Mouse (Mus musculus) lung, embryonic 14.5 days (tissue): ENCODE results near the gene Uhrf1bp1. TPM values are rescaled to one million over a fixed set of nuclear protein-coding genes. Genes with fewer than 3 reads are reported as not detected.

Experiments
- ATAC-seq: fragments of 200-750 bp; cut with Nextera tagmentation; 2 replicates; pipeline ENCODE4 v1.8.0; 2017; ENCODE audit warnings: mild to moderate bottlenecking, moderate TSS enrichment, moderate library complexity; ENCODE audit not compliant: insufficient read depth
- DNase-seq: peaks from one replicate; pipeline ENCODE4 v3.0.0-alpha.2; 2015
- H3K27ac ChIP-seq: fragments of 300-500 bp; sonication (generic); 2 replicates; pipeline ENCODE4 v1.5.1; 2014; ENCODE audit warnings: low read depth, mild to moderate bottlenecking, moderate library complexity
- H3K27me3 ChIP-seq: fragments of 300-500 bp; sonication (generic); 2 replicates; pipeline ENCODE4 v1.6.1; 2014; ENCODE audit warnings: low read length, control low read depth; ENCODE audit not compliant: insufficient read depth
- H3K36me3 ChIP-seq: fragments of 300-500 bp; sonication (generic); 2 replicates; pipeline ENCODE4 v1.6.1; 2014; ENCODE audit warnings: control low read depth; ENCODE audit not compliant: insufficient read depth
- H3K4me1 ChIP-seq: fragments of 300-500 bp; sonication (generic); 2 replicates; pipeline ENCODE4 v1.6.1; 2014; ENCODE audit warnings: antibody characterized with exemption, control low read depth; ENCODE audit not compliant: insufficient read depth
- H3K4me2 ChIP-seq: fragments of 300-500 bp; sonication (generic); 2 replicates; pipeline ENCODE4 v1.6.1; 2014; ENCODE audit warnings: mild to moderate bottlenecking
- H3K4me3 ChIP-seq: fragments of 300-500 bp; sonication (generic); 2 replicates; pipeline ENCODE4 v1.5.1; 2014; ENCODE audit warnings: low read depth, low read length
- H3K9ac ChIP-seq: fragments of 300-500 bp; sonication (generic); 2 replicates; pipeline ENCODE4 v1.6.1; 2014
- H3K9me3 ChIP-seq: fragments of 300-500 bp; sonication (generic); 2 replicates; pipeline ENCODE4 v1.6.1; 2016; ENCODE audit warnings: low read depth, low read length, control low read depth
- CTCF ChIP-seq: IDR thresholded peaks from 2 replicates; pipeline ENCODE4 v1.5.1; 2016; ENCODE audit warnings: antibody characterized with exemption, low read depth
- WGBS: fragments of 180-500 bp; shearing (Covaris S2); extraction: QIAGEN DNeasy Blood & Tissue Kit; methylation state at CpG from one replicate; pipeline ENCODE4 v1.1.7; 2014; 5-methylcytosine and 5-hydroxymethylcytosine counted together
- polyA plus RNA-seq: library from polyadenylated mRNA; unstranded; fragments of >200 nt; fragmentation: Nextera tagmentation; extraction: Ambion mirVana; gene quantifications from 2 replicates; pipeline ENCODE4 v1.2.1, GENCODE M21; 2014

Uhrf1bp1 gene
- polyA plus RNA-seq, 1 experiment from 2014 or later: 8.0 TPM

- peak; percentile 62; the same call in 1 of the 2 replicates for ATAC-seq
- DNase-seq: peak; percentile 67
- H3K9me3 ChIP-seq: no peaks in the 10 kb centered on the region
- 0 out of 2 replicates have a peak, but pooled peaks cover 3% of the 10 kb centered on the region for H3K4me1 ChIP-seq
- no peak overlapping the region for H3K9ac ChIP-seq
- H3K4me3 ChIP-seq: no peak overlapping the region
- no peak for TF ChIP-seq CTCF
- no peaks in the 10 kb centered on the region for H3K27me3 ChIP-seq
- peak overlapping the region; percentile 42; the same call in 1 of the 2 replicates for H3K27ac ChIP-seq
- H3K4me2 ChIP-seq: no peak overlapping the region
- 43% methylated on average over 4 of the region's 4 CpGs for WGBS
- peaks cover 11% of the 10 kb centered on the region; the same call in 1 of the 2 replicates for H3K36me3 ChIP-seq
Measured at GRCm38 (mm10) chr17:27916366-27916765, 60.1 kb downstream of the Uhrf1bp1 start.

DNA sequence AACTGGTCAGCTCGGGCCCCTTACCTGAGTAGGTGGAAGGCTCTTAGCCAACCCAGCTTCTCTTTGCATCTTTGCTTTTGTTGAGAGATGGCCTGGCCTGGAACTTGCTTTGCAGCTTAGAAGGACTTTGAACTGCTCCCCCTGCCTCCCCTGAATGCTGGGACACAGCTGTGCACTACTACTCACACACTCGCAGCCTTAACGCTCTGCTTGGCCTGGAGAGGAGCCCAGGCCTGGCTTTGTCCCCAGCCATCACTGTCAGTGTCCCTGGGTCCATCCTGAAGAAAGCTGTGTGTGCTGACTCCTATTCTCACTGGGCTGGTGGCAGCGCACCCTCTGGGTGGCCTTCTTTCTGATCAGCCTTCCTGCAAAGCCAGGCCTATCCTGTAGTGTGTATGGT is 64.4 kb downstream of the Uhrf1bp1 start:
- peak; percentile 36; the same call in 1 of the 2 replicates for ATAC-seq
- 0 out of 2 replicates have a peak overlapping the region, but pooled peaks have one; percentile 32 for H3K27ac ChIP-seq
- H3K27me3 ChIP-seq: no peaks in the 10 kb centered on the region
- H3K4me2 ChIP-seq: no peak overlapping the region
- H3K9ac ChIP-seq: no peak overlapping the region
- DNase-seq: peak; percentile 73
- TF ChIP-seq CTCF: no peak
- peaks cover 20% of the 10 kb centered on the region for H3K4me1 ChIP-seq
- WGBS: 62% methylated on average over 4 of the region's 4 CpGs
- no peak overlapping the region for H3K4me3 ChIP-seq
- no peaks in the 10 kb centered on the region for H3K36me3 ChIP-seq
- no peaks in the 10 kb centered on the region for H3K9me3 ChIP-seq

DNA sequence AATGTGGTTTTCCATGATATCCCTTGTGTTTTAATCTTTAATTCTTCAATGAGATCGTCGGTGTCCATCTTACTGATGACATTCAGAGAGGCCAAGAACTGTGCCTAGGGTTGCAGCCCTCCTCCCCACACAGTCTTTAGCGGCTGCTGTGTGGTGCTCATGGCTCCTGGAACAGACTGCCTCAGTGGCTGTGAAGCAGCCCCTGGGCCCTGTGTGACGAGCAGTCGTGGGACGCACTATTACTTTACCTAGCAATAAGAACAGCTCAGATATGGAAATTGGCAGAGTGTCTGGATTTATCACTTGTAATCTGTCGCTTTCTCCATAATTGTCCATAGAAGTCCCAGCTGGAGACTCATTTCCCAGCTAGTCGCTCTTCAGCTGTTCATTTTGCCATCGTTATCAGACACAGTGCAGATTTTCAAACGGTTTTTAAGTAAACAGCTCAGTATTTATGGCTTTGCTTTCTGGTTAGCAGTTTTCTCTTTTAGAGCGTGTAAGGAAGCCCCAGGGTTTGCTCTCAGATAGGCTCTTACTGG is 66.0 kb downstream of the Uhrf1bp1 start:
- no peak for TF ChIP-seq CTCF
- Histone ChIP-seq H3K4me3 (no peak overlapping the region), H3K9me3 (no peaks in the 10 kb centered on the region), H3K4me2 (no peak overlapping the region), H3K27me3 (no peaks in the 10 kb centered on the region), H3K36me3 (no peaks in the 10 kb centered on the region), H3K27ac (no peak overlapping the region), H3K9ac (no peak overlapping the region), H3K4me1 (peaks cover 25% of the 10 kb centered on the region)
- no peak for ATAC-seq
- DNase-seq: peak; percentile 76
- WGBS: 47% methylated on average over 11 of the region's 11 CpGs

DNA sequence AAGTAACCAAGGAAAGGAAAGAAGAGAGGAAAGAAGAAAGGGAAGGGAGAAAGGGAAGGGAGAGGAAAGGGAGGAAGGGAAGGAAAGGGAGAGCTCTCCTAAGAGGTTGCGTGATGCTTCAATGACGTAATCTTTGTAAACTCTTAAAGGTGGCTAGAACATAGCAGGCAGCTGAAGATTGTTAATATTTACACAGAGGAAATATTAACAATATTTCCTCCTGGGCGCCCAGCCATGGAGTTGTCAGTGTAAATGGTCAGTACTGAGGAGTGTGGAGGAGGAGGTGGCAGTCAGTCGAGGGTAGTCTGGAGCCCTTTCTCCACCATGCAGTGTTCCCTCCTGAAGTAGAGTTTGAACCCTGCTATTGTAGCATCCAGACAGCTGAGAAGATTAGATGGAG is 68.8 kb downstream of the Uhrf1bp1 start:
- DNase-seq (peak; percentile 90), ATAC-seq (peak; percentile 87)
- Histone ChIP-seq H3K27me3 (no peaks in the 10 kb centered on the region), H3K9ac (no peak overlapping the region), H3K9me3 (no peaks in the 10 kb centered on the region), H3K36me3 (no peaks in the 10 kb centered on the region), H3K4me3 (no peak overlapping the region), H3K4me1 (peaks cover 25% of the 10 kb centered on the region), H3K27ac (peak overlapping the region; percentile 77), H3K4me2 (no peak overlapping the region)
- 12% methylated on average over 4 of the region's 4 CpGs for WGBS
- TF ChIP-seq CTCF: no peak

DNA sequence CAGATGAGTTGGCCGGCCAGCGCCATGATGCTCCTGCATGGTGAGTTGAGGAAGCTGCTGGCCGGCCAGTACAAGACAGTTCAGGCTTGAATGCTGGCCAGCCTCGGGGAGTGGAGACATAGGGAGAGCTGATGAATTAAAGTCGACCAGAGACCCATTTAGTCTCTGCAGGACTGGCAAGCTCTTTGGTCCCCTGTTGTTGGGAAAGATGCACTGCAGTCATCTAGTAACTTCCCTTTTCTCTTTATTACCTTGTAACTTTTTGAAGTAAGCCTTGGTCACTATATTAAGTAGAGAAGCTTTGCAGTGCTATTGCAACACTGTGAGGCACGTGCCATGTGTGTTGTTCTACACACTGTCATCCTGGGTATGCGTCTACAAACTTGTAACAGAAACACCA is 69.3 kb downstream of the Uhrf1bp1 start:
- H3K36me3 ChIP-seq: no peaks in the 10 kb centered on the region
- no peaks in the 10 kb centered on the region for H3K9me3 ChIP-seq
- no peaks in the 10 kb centered on the region for H3K27me3 ChIP-seq
- no peak overlapping the region for H3K4me2 ChIP-seq
- no peak overlapping the region for H3K4me3 ChIP-seq
- peak overlapping the region; percentile 77 for H3K27ac ChIP-seq
- peak; percentile 80 for DNase-seq
- peak; percentile 70 for ATAC-seq
- H3K9ac ChIP-seq: no peak overlapping the region
- peak; percentile 34; the same call in 1 of the 2 replicates for TF ChIP-seq CTCF
- WGBS: 52% methylated on average over 7 of the region's 7 CpGs
- peaks cover 22% of the 10 kb centered on the region for H3K4me1 ChIP-seq

DNA sequence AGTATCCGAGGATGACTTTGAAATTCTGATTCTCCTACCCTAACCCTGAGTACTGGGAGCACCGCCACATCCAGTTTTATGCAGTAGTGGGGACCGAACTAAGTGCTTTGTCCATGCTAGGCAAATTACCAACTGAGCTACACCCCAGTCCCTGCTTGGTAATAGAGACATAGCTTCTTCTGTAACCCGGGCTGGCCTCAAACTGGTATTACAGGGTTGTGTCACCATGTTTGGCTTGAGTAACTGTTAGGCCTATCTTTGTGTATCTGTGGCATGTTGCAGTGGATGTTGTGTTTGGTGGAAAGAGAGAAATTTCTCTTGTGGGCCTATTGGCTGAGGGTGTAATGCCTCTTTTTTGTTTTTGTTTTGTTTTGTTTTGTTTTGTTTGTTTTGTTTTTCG is 74.0 kb downstream of the Uhrf1bp1 start:
- Histone ChIP-seq H3K4me2 (no peak overlapping the region), H3K4me3 (no peak overlapping the region), H3K36me3 (no peaks in the 10 kb centered on the region), H3K9ac (no peak overlapping the region), H3K27ac (no peak overlapping the region), H3K4me1 (peaks cover 9% of the 10 kb centered on the region), H3K9me3 (no peaks in the 10 kb centered on the region), H3K27me3 (no peaks in the 10 kb centered on the region)
- DNase-seq (no peak), ATAC-seq (no peak)
- WGBS: 87% methylated on average over 5 of the region's 5 CpGs
- TF ChIP-seq CTCF: no peak

DNA sequence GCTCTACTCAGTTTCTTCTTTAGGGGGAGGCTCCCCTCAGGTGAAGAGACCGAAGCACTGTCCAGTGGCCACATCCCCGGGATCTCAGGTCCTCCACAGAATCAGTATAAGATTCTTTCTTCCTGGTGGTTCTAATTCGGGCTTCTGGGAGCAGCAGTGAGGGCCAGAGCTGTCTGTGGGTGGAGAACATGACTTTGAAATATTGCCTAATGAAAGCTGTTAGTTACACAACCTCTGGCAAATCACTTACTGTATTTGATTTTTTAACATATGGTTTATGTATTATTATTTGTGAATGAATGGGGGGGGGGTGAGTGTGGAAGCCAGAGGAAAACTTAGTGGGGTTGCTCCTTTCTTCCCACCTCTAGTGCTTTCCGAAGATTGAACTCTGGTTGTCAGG is 75.6 kb downstream of the Uhrf1bp1 start:
- Histone ChIP-seq H3K4me1 (peaks cover 2% of the 10 kb centered on the region; the same call in 1 of the 2 replicates), H3K27ac (no peak overlapping the region), H3K9ac (no peak overlapping the region), H3K4me3 (no peak overlapping the region), H3K27me3 (no peaks in the 10 kb centered on the region), H3K36me3 (no peaks in the 10 kb centered on the region), H3K4me2 (no peak overlapping the region), H3K9me3 (no peaks in the 10 kb centered on the region)
- ATAC-seq (no peak), DNase-seq (no peak)
- WGBS: 70% methylated on average over 4 of the region's 4 CpGs
- TF ChIP-seq CTCF: no peak
